Mouse (Mus musculus) heart, embryonic 15.5 days (tissue): ENCODE measurements around the gene Slc25a54. TPM values are rescaled to one million over a fixed set of nuclear protein-coding genes. Genes with fewer than 3 reads are reported as not detected.
A peak's percentile ranks its signal among the peaks of the same experiment; 100 is the strongest.

Experiments used
- ATAC-seq: fragments of 200-750 bp; cut with Nextera tagmentation; replicated peaks from 2 replicates; pipeline ENCODE4 v1.8.0; 2017; ENCODE audit warnings: low read depth, moderate TSS enrichment; ENCODE audit not compliant: insufficient number of reproducible peaks, insufficient read depth, low FRiP score
- H3K27ac ChIP-seq: fragments of 300-500 bp; sonication (generic); 2 replicates; pipeline ENCODE4 v1.5.1; 2015; ENCODE audit warnings: mild to moderate bottlenecking, inconsistent platforms
- H3K27me3 ChIP-seq: fragments of 300-500 bp; sonication (generic); 2 replicates; pipeline ENCODE4 v1.6.1; 2015; ENCODE audit warnings: inconsistent platforms
- H3K36me3 ChIP-seq: fragments of 300-500 bp; sonication (generic); 2 replicates; pipeline ENCODE4 v1.6.1; 2015; ENCODE audit warnings: mild to moderate bottlenecking, inconsistent platforms
- H3K4me1 ChIP-seq: fragments of 300-500 bp; sonication (generic); replicated peaks from 2 replicates; pipeline ENCODE4 v1.6.1; 2015; ENCODE audit warnings: inconsistent platforms
- H3K4me2 ChIP-seq: fragments of 300-500 bp; sonication (generic); 2 replicates; pipeline ENCODE4 v1.6.1; 2015; ENCODE audit warnings: inconsistent platforms, mild to moderate bottlenecking, moderate library complexity
- H3K4me3 ChIP-seq: fragments of 300-500 bp; sonication (generic); 2 replicates; pipeline ENCODE4 v1.5.1; 2015; ENCODE audit warnings: mild to moderate bottlenecking, inconsistent platforms
- H3K9ac ChIP-seq: fragments of 300-500 bp; sonication (generic); 2 replicates; pipeline ENCODE4 v1.6.1; 2015; ENCODE audit warnings: mild to moderate bottlenecking, inconsistent platforms
- H3K9me3 ChIP-seq: fragments of 300-500 bp; sonication (generic); replicated peaks from 2 replicates; pipeline ENCODE4 v1.6.1; 2016; ENCODE audit warnings: inconsistent platforms
- WGBS: fragments of 180-500 bp; shearing (Covaris S2); methylation state at CpG from one replicate; pipeline ENCODE4 v1.1.7; 2015; ENCODE audit warnings: mixed read lengths; 5-methylcytosine and 5-hydroxymethylcytosine counted together
- polyA plus RNA-seq: library from polyadenylated mRNA; unstranded; fragments of >200 nt; fragmentation: Nextera tagmentation; extraction: Ambion mirVana; gene quantifications from 2 replicates; pipeline ENCODE4 v1.2.1, GENCODE M21; 2015

Gene Slc25a54
- polyA plus RNA-seq, result not detected in 2 replicates

- Histone ChIP-seq H3K4me2 (no peak within 1 kb of the TSS), H3K27ac (no peak within 1 kb of the TSS), H3K9me3 (no peaks in the 10 kb centered on the region), H3K9ac (no peak within 1 kb of the TSS), H3K27me3 (no peaks in the 10 kb centered on the region), H3K4me3 (no peak within 1 kb of the TSS), H3K36me3 (no peaks in the 10 kb centered on the region), H3K4me1 (no peaks in the 10 kb centered on the region)
- no peak for ATAC-seq
- WGBS, result 89% methylated on average over 17 of the region's 17 CpGs
Measured at GRCm38 (mm10) chr3:109080169-109080568, at the start of gene Slc25a54. Slc25a54 (plus strand) TSS chr3:109080469.

- no peak for ATAC-seq
Measured at GRCm38 (mm10) chr3:109030817-109031216, 49.5 kb upstream of the Slc25a54 start.

GRCm38 (mm10) chr3:109031626-109032025 is 48.6 kb upstream of the Slc25a54 start:
- Histone ChIP-seq H3K27ac (no peak overlapping the region), H3K27me3 (no peaks in the 10 kb centered on the region), H3K4me1 (no peaks in the 10 kb centered on the region; the same call in 1 of the 2 replicates), H3K4me3 (no peak overlapping the region), H3K9me3 (no peaks in the 10 kb centered on the region), H3K9ac (no peak overlapping the region), H3K4me2 (no peak overlapping the region), H3K36me3 (no peaks in the 10 kb centered on the region)
- ATAC-seq, result no peak
- WGBS, result 77% methylated on average over 3 of the region's 3 CpGs

More at GRCm38 (mm10) chr3:109030817-109031216, 49.5 kb upstream of the Slc25a54 start:
- Histone ChIP-seq H3K9me3 (no peaks in the 10 kb centered on the region), H3K4me1 (peaks cover 5% of the 10 kb centered on the region), H3K27me3 (no peaks in the 10 kb centered on the region), H3K27ac (0 out of 2 replicates have a peak overlapping the region, but pooled peaks have one; percentile 6), H3K9ac (no peak overlapping the region), H3K4me2 (no peak overlapping the region), H3K4me3 (no peak overlapping the region), H3K36me3 (no peaks in the 10 kb centered on the region)
- 47% methylated on average over 6 of the region's 6 CpGs for WGBS

- WGBS, result 44% methylated on average over 2 of the region's 2 CpGs
- no peaks in the 10 kb centered on the region for H3K36me3 ChIP-seq
- no peaks in the 10 kb centered on the region for H3K9me3 ChIP-seq
- no peaks in the 10 kb centered on the region; the same call in 1 of the 2 replicates for H3K4me1 ChIP-seq
- H3K9ac ChIP-seq, result no peak overlapping the region
- no peak overlapping the region for H3K4me3 ChIP-seq
- no peak overlapping the region for H3K27ac ChIP-seq
- no peaks in the 10 kb centered on the region for H3K27me3 ChIP-seq
- no peak overlapping the region for H3K4me2 ChIP-seq
- no peak for ATAC-seq
Measured at GRCm38 (mm10) chr3:109032306-109032705, 48.0 kb upstream of the Slc25a54 start.

- WGBS, result 62% methylated on average over 1 of the region's 1 CpGs
Measured at GRCm38 (mm10) chr3:109034411-109034810, 45.9 kb upstream of the Slc25a54 start.

GRCm38 (mm10) chr3:109040908-109041307 is 39.4 kb upstream of the Slc25a54 start:
- H3K4me2 ChIP-seq, result no peak overlapping the region
- no peak overlapping the region for H3K9ac ChIP-seq
- no peaks in the 10 kb centered on the region for H3K9me3 ChIP-seq
- H3K4me3 ChIP-seq, result no peak overlapping the region
- H3K27me3 ChIP-seq, result no peaks in the 10 kb centered on the region
- no peak overlapping the region for H3K27ac ChIP-seq
- WGBS, result 84% methylated on average over 4 of the region's 4 CpGs
- no peak for ATAC-seq
- no peaks in the 10 kb centered on the region for H3K4me1 ChIP-seq
- no peaks in the 10 kb centered on the region for H3K36me3 ChIP-seq

More at GRCm38 (mm10) chr3:109034411-109034810, 45.9 kb upstream of the Slc25a54 start:
- H3K4me3 ChIP-seq, result no peak overlapping the region
- no peak for ATAC-seq
- no peak overlapping the region for H3K9ac ChIP-seq
- H3K27me3 ChIP-seq, result no peaks in the 10 kb centered on the region
- no peak overlapping the region for H3K27ac ChIP-seq
- H3K9me3 ChIP-seq, result no peaks in the 10 kb centered on the region
- no peak overlapping the region for H3K4me2 ChIP-seq
- no peaks in the 10 kb centered on the region; the same call in 1 of the 2 replicates for H3K4me1 ChIP-seq
- no peaks in the 10 kb centered on the region for H3K36me3 ChIP-seq

GRCm38 (mm10) chr3:109043395-109043794 is 36.9 kb upstream of the Slc25a54 start:
- H3K27me3 ChIP-seq, result no peaks in the 10 kb centered on the region
- no peak overlapping the region for H3K4me2 ChIP-seq
- H3K9me3 ChIP-seq, result no peaks in the 10 kb centered on the region
- WGBS, result 61% methylated on average over 7 of the region's 7 CpGs
- no peak overlapping the region for H3K9ac ChIP-seq
- H3K4me3 ChIP-seq, result no peak overlapping the region
- no peaks in the 10 kb centered on the region for H3K36me3 ChIP-seq
- no peak for ATAC-seq
- no peaks in the 10 kb centered on the region for H3K4me1 ChIP-seq
- no peak overlapping the region for H3K27ac ChIP-seq

GRCm38 (mm10) chr3:109046428-109046827 is 33.8 kb upstream of the Slc25a54 start:
- Histone ChIP-seq H3K9me3 (no peaks in the 10 kb centered on the region), H3K4me1 (peaks cover 2% of the 10 kb centered on the region), H3K9ac (no peak overlapping the region), H3K4me2 (no peak overlapping the region), H3K4me3 (no peak overlapping the region), H3K36me3 (no peaks in the 10 kb centered on the region), H3K27ac (no peak overlapping the region), H3K27me3 (no peaks in the 10 kb centered on the region)
- 93% methylated on average over 3 of the region's 3 CpGs for WGBS
- ATAC-seq, result no peak

GRCm38 (mm10) chr3:109047707-109048283 is 32.5 kb upstream of the Slc25a54 start:
- no peak overlapping the region for H3K9ac ChIP-seq
- ATAC-seq, result no peak
- peaks cover 8% of the 10 kb centered on the region for H3K4me1 ChIP-seq
- no peak overlapping the region for H3K4me2 ChIP-seq
- no peaks in the 10 kb centered on the region for H3K9me3 ChIP-seq
- H3K27ac ChIP-seq, result no peak overlapping the region
- no peaks in the 10 kb centered on the region for H3K27me3 ChIP-seq
- H3K4me3 ChIP-seq, result no peak overlapping the region
- no peaks in the 10 kb centered on the region for H3K36me3 ChIP-seq
- WGBS, result 40% methylated on average over 6 of the region's 6 CpGs

GRCm38 (mm10) chr3:109051056-109051945 is 29.0 kb upstream of the Slc25a54 start:
- Histone ChIP-seq H3K4me3 (no peak overlapping the region), H3K4me1 (peaks cover 8% of the 10 kb centered on the region), H3K27ac (no peak overlapping the region; the same call in 1 of the 2 replicates), H3K27me3 (no peaks in the 10 kb centered on the region), H3K9me3 (no peaks in the 10 kb centered on the region), H3K36me3 (no peaks in the 10 kb centered on the region), H3K9ac (no peak overlapping the region), H3K4me2 (peak overlapping the region; percentile 11; the same call in 1 of the 2 replicates)
- ATAC-seq, result peak; percentile 53
- WGBS, result 20% methylated on average over 11 of the region's 11 CpGs

GRCm38 (mm10) chr3:109051946-109052331 is 28.3 kb upstream of the Slc25a54 start:
- Histone ChIP-seq H3K4me1 (peaks cover 8% of the 10 kb centered on the region), H3K27me3 (no peaks in the 10 kb centered on the region), H3K4me2 (no peak overlapping the region), H3K9me3 (no peaks in the 10 kb centered on the region), H3K27ac (no peak overlapping the region; the same call in 1 of the 2 replicates), H3K9ac (no peak overlapping the region), H3K4me3 (no peak overlapping the region), H3K36me3 (no peaks in the 10 kb centered on the region)
- 49% methylated on average over 6 of the region's 6 CpGs for WGBS
- no peak for ATAC-seq
